Mouse (Mus musculus) embryonic facial prominence, embryonic 10.5 days (tissue): ENCODE measurements around the gene F2r. TPM values are rescaled to one million over a fixed set of nuclear protein-coding genes. Genes with fewer than 3 reads are reported as not detected.

ENCODE experiments used
- DNase-seq: peaks from one replicate; pipeline ENCODE4 v3.0.0-alpha.2; 2017; ENCODE audit warnings: low spot score
- H3K27ac ChIP-seq: fragments of 300-500 bp; sonication (generic); replicated peaks from 2 replicates; pipeline ENCODE4 v1.5.1; 2016; ENCODE audit warnings: mild to moderate bottlenecking
- H3K27me3 ChIP-seq: fragments of 300-500 bp; sonication (generic); replicated peaks from 2 replicates; pipeline ENCODE4 v1.6.1; 2016; ENCODE audit warnings: low read depth, mild to moderate bottlenecking; ENCODE audit not compliant: poor library complexity, severe bottlenecking
- H3K36me3 ChIP-seq: fragments of 300-500 bp; sonication (generic); replicated peaks from 2 replicates; pipeline ENCODE4 v1.6.1; 2016; ENCODE audit warnings: mild to moderate bottlenecking, moderate library complexity
- H3K4me1 ChIP-seq: fragments of 300-500 bp; sonication (generic); 2 replicates; pipeline ENCODE4 v1.6.1; 2016
- H3K4me3 ChIP-seq: fragments of 300-500 bp; sonication (generic); 2 replicates; pipeline ENCODE4 v1.5.1; 2016; ENCODE audit warnings: mild to moderate bottlenecking, moderate library complexity
- H3K9me3 ChIP-seq: fragments of 300-500 bp; sonication (generic); 2 replicates; pipeline ENCODE4 v1.6.1; 2016; ENCODE audit warnings: mild to moderate bottlenecking
- WGBS: fragments of 180-500 bp; shearing (Covaris S2); methylation state at CpG from one replicate; pipeline ENCODE4 v1.1.7; 2016; 5-methylcytosine and 5-hydroxymethylcytosine counted together
- polyA plus RNA-seq: library from polyadenylated mRNA; unstranded; fragments of >200 nt; fragmentation: Nextera tagmentation; extraction: Ambion mirVana; gene quantifications from 2 replicates; pipeline ENCODE4 v1.2.1, GENCODE M21; 2016

The F2r gene
- polyA plus RNA-seq, 1 experiment from 2014 or later, result 120 TPM

GRCm38 (mm10) chr13:95584898-95585297 lies 33.4 kb downstream of the F2r start:
- Histone ChIP-seq H3K4me1 (peaks cover 8% of the 10 kb centered on the region; the same call in 1 of the 2 replicates), H3K27ac (no peak overlapping the region), H3K9me3 (no peaks in the 10 kb centered on the region), H3K4me3 (no peak overlapping the region), H3K27me3 (no peaks in the 10 kb centered on the region), H3K36me3 (no peaks in the 10 kb centered on the region)
- no peak for DNase-seq
- WGBS, result 94% methylated on average over 5 of the region's 5 CpGs

GRCm38 (mm10) chr13:95583237-95584189 lies 34.8 kb downstream of the F2r start:
- Histone ChIP-seq H3K27ac (no peak overlapping the region), H3K36me3 (no peaks in the 10 kb centered on the region), H3K9me3 (no peaks in the 10 kb centered on the region), H3K27me3 (no peaks in the 10 kb centered on the region), H3K4me3 (no peak overlapping the region), H3K4me1 (peaks cover 8% of the 10 kb centered on the region; the same call in 1 of the 2 replicates)
- no peak for DNase-seq
- 71% methylated on average over 19 of the region's 19 CpGs for WGBS

- no peak for DNase-seq
- 40% methylated on average over 1 of the region's 1 CpGs for WGBS
Measured at GRCm38 (mm10) chr13:95581850-95582249, 36.4 kb downstream of the F2r start.

GRCm38 (mm10) chr13:95578016-95578697 lies 40.1 kb downstream of the F2r start:
- Histone ChIP-seq H3K9me3 (no peaks in the 10 kb centered on the region), H3K4me1 (peaks cover 2% of the 10 kb centered on the region; the same call in 1 of the 2 replicates)
- DNase-seq, result no peak

More at GRCm38 (mm10) chr13:95581850-95582249, 36.4 kb downstream of the F2r start:
- H3K4me1 ChIP-seq, result peaks cover 8% of the 10 kb centered on the region; the same call in 1 of the 2 replicates
- no peak overlapping the region for H3K27ac ChIP-seq
- no peaks in the 10 kb centered on the region for H3K9me3 ChIP-seq
- no peaks in the 10 kb centered on the region for H3K36me3 ChIP-seq
- H3K4me3 ChIP-seq, result no peak overlapping the region
- no peaks in the 10 kb centered on the region for H3K27me3 ChIP-seq

GRCm38 (mm10) chr13:95570877-95571276 lies 47.4 kb downstream of the F2r start:
- DNase-seq, result no peak
- Histone ChIP-seq H3K27ac (no peak overlapping the region), H3K9me3 (0 out of 2 replicates have a peak, but pooled peaks cover 4% of the 10 kb centered on the region), H3K4me1 (no peaks in the 10 kb centered on the region), H3K36me3 (no peaks in the 10 kb centered on the region), H3K4me3 (no peak overlapping the region), H3K27me3 (no peaks in the 10 kb centered on the region)
- 96% methylated on average over 4 of the region's 4 CpGs for WGBS

More at GRCm38 (mm10) chr13:95578016-95578697, 40.1 kb downstream of the F2r start:
- Histone ChIP-seq H3K36me3 (no peaks in the 10 kb centered on the region), H3K27ac (no peak overlapping the region), H3K4me3 (no peak overlapping the region), H3K27me3 (no peaks in the 10 kb centered on the region)
- 93% methylated on average over 5 of the region's 5 CpGs for WGBS

GRCm38 (mm10) chr13:95569326-95569725 lies 49.0 kb downstream of the F2r start:
- Histone ChIP-seq H3K4me1 (no peaks in the 10 kb centered on the region), H3K36me3 (no peaks in the 10 kb centered on the region), H3K27me3 (no peaks in the 10 kb centered on the region), H3K4me3 (no peak overlapping the region), H3K27ac (no peak overlapping the region), H3K9me3 (0 out of 2 replicates have a peak, but pooled peaks cover 4% of the 10 kb centered on the region)
- no peak for DNase-seq

- no peak overlapping the region for H3K27ac ChIP-seq
- 0 out of 2 replicates have a peak, but pooled peaks cover 4% of the 10 kb centered on the region for H3K9me3 ChIP-seq
- DNase-seq, result no peak
- H3K36me3 ChIP-seq, result no peaks in the 10 kb centered on the region
- H3K4me3 ChIP-seq, result no peak overlapping the region
- H3K4me1 ChIP-seq, result no peaks in the 10 kb centered on the region
- 92% methylated on average over 3 of the region's 3 CpGs for WGBS
- H3K27me3 ChIP-seq, result no peaks in the 10 kb centered on the region
Measured at GRCm38 (mm10) chr13:95568336-95568735, 50.0 kb downstream of the F2r start.

GRCm38 (mm10) chr13:95566841-95567551 lies 51.3 kb downstream of the F2r start:
- Histone ChIP-seq H3K9me3 (0 out of 2 replicates have a peak, but pooled peaks cover 4% of the 10 kb centered on the region), H3K27ac (no peak overlapping the region), H3K36me3 (no peaks in the 10 kb centered on the region), H3K27me3 (no peaks in the 10 kb centered on the region), H3K4me3 (no peak overlapping the region), H3K4me1 (no peaks in the 10 kb centered on the region)
- 94% methylated on average over 15 of the region's 15 CpGs for WGBS
- DNase-seq, result no peak

- DNase-seq, result peak; percentile 70
- Histone ChIP-seq H3K9me3 (no peaks in the 10 kb centered on the region), H3K4me3 (no peak overlapping the region), H3K27me3 (no peaks in the 10 kb centered on the region), H3K27ac (no peak overlapping the region), H3K36me3 (no peaks in the 10 kb centered on the region), H3K4me1 (no peaks in the 10 kb centered on the region)
- WGBS, result 1% methylated on average over 3 of the region's 3 CpGs
Measured at GRCm38 (mm10) chr13:95563693-95564092, 54.6 kb downstream of the F2r start.

- Histone ChIP-seq H3K27ac (no peak overlapping the region), H3K4me3 (no peak overlapping the region), H3K27me3 (no peaks in the 10 kb centered on the region), H3K36me3 (no peaks in the 10 kb centered on the region), H3K4me1 (no peaks in the 10 kb centered on the region), H3K9me3 (no peaks in the 10 kb centered on the region)
- no peak for DNase-seq
- 64% methylated on average over 10 of the region's 10 CpGs for WGBS
Measured at GRCm38 (mm10) chr13:95563066-95563610, 55.1 kb downstream of the F2r start.

- Histone ChIP-seq H3K27ac (no peak overlapping the region), H3K36me3 (no peaks in the 10 kb centered on the region), H3K9me3 (no peaks in the 10 kb centered on the region), H3K27me3 (no peaks in the 10 kb centered on the region), H3K4me3 (no peak overlapping the region), H3K4me1 (no peaks in the 10 kb centered on the region)
- DNase-seq, result no peak
- 79% methylated on average over 7 of the region's 7 CpGs for WGBS
Measured at GRCm38 (mm10) chr13:95557326-95557725, 61.0 kb downstream of the F2r start.
